Mouse (Mus musculus) cerebellum, postnatal 25 days (tissue): Measurements from ENCODE around the gene Tada2a.

Experiments used
- DNase-seq, 2 experiments: peaks; one replicate each; pipeline ENCODE4 v3.0.0; 2021; ENCODE audit warnings: mixed read lengths in 2 of 2

Gene Tada2a

DNA sequence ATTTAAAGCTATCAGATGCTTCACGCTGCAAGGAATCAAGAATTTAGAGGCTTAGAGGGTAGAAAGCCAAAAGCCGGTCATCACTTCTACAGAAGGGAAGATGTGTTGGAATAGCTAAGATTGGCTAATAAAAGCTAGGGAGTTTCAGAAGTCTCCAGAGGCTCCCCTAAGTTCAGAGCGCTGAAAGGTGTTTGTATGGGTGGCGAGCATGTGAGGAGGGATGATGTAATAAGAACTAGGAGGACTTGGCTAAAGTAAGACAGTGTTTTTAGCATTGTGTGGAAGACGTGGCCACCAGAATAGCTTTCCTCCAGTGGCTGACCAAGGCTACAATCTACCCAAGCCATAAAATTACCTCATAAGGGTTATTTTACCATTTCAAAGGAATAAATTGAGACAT, 15.8 kb downstream of the Tada2a start:
- DNase-seq, result no peak

DNA sequence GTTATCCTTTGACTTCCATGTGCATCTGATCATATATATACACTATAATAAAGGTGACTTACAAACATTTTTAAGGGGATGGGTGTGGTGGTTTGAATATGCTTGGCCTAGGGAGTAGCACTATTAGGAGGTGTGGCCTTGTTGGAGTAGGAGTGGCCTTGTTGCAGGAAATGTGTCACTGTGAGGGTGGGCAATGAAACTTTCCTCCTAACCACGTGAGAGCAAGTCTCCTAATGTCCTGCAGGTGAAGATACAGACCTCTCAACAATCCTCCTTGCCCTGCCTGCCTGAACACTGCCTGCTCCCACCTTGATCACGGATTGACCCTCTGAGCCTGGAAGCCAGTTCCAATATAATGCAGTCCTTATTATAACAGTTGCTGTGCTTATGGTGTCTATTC, 22.3 kb downstream of the Tada2a start:
- no peak for DNase-seq

DNA sequence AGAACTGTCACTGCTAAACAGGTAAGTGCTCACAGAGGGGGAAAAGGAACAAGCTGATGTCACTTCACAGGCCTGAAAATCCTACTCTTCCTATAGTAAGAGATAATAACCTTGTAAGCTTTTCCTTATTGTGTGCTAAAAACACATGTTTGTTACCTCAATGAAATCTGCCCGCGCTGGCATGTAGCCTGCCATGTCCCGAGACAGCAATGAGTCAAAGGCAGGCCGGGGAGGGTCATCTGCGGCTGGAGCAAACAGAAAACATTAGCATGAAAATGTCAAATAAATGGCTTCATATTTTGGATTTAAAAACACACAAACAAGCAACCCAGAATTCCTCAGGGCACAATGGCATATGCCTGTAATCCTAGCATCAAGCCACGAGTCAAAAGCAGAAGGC, 25.4 kb downstream of the Tada2a start:
- DNase-seq, result no peak

DNA sequence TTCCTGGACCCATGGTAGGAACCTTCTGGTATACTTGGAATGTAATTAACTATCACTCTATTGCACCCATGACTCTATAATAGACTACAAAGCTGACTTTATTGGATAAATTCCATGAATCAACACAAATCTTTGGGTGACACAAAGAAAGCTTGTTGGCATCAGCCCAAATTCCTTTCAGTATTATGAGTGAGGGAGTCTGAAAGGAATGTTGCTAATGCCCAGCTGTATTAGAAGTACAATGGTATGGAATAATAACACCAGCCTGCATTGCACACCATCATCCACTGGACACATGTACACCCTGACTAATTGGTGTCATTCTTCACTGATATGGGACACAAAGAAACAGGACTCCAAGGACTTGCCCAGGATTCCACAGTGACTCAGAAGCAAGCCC, 28.2 kb downstream of the Tada2a start:
- DNase-seq, result no peak

DNA sequence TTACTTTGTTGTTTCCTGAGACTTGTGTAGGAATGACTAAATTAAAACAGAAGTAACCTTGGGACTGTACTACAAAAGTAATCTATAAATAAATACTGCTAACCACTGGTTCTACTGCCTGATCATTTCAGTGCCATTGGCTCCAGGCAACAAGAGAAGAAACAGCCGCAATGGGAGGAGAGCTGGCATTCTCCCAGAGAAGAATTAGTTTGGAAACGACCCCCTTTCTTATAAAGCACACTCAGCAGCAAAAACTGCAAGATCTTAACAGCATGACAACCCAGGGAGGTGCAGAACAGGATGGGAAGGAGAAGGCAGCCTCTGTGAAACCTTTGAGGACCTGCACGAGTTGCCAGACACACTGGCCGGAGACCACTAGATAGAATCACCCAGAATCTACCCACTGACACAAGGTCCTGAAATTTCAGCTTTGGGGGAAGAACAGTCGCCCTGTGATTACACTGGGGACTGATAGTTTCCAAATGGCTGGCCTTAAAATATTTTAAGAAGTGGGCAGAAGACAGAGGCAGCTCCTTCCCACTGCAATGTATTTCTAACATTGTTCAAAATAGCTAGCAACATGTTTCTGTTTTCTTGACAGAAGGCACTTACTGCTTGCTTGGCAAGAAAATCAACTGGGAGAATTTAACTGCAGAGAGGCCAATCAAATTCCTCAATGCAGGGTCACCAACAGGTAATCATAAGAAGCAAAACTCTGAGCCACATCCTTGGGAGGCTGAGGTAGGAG, 32.0 kb downstream of the Tada2a start:
- no peak for DNase-seq

DNA sequence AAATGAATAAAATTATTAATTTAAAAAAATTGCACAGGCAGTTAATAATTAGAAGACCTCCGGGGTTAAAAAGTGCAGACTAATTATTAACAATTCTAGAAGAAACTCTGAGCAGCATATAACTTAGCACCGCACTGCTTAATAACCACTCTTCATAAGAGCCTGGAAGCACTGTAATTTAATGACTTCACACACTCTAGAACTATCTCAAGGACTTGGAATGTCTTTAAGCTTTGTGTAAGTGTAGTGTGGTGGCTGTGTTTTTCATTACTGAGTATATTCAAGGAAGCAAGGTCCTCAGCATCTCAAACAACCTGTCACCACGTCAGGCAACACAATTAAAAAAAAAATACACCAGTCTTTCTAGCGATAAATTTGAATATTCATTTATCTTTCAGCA, 34.3 kb downstream of the Tada2a start:
- no peak for DNase-seq

DNA sequence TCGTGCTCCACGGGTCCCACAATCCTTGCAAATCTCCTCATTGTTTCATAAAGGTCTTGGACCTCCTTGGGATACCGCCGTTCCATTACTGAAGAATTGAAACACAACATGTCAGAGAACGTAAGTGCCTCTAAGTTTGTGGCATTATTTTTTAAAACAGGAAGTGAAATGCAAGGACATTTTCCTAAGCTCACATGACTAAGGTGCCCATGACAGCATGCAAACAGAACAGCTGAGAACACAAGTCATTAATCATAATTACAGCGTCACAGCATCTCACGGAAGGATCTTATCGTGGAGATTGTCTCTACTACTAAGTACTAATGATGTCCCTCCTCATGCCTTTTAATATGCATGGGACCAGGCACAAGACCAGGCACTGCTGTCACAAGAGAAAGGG, 38.8 kb downstream of the Tada2a start:
- no peak for DNase-seq

DNA sequence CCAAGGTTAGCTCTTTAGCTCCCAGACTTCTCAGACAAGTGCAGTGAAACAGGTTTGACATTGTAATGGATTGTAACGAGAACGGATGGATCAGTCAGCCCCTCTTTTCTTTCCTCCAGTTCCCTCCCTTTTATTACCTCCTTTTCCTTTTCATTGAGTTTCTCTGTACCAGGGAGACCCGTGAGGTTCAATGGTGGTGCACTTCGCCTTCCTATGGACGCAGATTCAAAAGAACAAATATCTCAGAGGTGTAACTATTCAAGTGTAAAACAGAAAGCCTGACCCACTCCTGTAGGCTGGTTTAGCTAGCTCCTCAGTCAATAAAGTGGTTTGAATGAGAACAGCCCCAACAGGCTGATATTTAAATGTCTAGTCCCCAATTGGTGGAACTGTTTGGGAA, 47.5 kb downstream of the Tada2a start:
- DNase-seq, result no peak

DNA sequence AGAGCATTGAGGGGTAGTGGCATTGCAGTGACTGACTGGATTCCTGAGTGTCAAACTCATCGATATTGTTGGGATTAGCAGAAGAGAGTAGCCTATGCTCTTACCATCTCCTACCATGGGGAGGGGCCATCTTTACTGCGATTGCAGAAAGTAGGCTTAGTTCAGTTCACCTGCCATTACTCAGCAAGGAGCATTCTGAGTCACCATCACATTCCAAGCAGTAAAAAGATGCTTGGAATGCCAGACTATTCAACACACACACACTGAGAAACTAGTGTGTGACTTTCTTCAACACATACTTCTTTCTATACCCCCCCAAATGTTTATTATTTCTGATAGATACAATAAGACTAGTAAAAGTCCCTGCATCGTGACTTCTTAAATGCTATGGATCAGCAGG, 49.1 kb downstream of the Tada2a start:
- no peak for DNase-seq

DNA sequence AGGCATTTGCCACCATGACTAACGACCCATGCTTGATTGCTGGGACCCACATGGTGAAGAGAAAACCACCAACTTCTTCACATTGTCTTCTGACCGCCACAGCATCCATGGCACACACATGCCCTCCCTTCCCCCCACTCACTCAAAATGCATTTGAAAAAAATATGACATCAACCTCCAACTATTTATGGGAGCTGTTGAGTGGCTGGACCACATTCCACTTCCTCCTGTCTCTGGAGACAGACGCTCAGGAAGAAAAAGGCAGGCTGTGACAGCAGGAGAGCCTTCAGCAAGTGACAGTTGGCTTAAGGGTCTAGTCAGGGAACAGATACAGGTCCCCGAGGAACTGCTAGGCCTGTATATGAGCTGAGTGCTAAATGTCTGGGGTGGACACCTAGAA, 49.5 kb downstream of the Tada2a start:
- no peak for DNase-seq

DNA sequence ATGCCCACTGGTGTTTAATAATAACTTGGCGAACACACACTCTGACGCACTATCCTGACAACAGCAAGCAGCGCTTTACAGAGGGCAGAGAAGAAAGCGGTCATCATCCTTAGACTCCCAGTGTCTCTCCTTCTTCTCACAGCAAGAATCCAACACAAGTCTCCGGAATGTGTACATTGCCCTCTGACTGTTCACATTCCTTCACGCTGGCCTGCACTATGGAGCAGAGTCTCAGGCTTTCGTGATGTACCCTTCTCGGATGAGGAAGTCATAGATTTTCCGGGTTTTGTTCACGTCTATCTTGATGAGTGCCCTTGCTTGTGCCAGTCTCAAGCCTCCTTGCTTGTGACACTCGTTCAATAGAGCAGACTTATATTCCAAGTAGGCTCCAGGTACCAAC, 50.0 kb downstream of the Tada2a start:
- DNase-seq, result no peak

DNA sequence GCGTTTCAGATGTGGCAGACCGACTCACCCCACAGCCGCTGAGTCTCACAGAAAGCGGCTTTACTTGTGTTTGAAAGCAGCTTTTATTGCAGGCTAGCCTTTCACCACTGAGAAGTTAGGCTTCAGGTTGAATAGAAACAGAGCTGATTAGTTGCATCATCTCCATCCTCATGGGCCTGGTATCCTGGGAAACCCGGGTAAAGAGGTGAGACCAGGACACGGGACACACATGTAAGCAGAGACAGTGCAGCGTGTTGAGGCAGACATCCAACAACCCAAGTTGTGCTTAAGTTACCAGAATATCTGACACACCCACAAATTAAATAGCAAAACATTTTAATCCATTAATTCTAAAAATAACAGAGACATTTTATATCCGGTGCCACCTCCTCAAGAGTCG, 50.8 kb downstream of the Tada2a start:
- no peak for DNase-seq

DNA sequence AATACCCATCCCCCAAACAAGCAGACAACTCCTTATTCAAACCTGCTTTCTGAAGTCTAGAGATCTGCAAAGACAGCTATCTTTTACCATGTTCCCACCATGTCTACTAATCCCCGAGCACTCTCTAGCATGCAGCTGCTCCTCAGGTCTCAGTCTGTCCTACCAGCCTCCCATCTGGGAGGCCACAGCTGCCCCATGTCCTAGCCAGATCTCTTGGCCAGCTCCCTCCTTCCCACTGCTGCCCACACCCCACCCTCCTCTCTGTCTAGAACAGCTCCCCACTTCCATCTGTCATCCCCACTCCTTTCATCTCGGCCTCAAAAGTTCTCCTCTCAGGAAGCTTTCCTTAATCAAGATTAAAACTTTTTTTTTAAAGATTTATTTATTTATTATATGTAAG, 52.4 kb downstream of the Tada2a start:
- no peak for DNase-seq

DNA sequence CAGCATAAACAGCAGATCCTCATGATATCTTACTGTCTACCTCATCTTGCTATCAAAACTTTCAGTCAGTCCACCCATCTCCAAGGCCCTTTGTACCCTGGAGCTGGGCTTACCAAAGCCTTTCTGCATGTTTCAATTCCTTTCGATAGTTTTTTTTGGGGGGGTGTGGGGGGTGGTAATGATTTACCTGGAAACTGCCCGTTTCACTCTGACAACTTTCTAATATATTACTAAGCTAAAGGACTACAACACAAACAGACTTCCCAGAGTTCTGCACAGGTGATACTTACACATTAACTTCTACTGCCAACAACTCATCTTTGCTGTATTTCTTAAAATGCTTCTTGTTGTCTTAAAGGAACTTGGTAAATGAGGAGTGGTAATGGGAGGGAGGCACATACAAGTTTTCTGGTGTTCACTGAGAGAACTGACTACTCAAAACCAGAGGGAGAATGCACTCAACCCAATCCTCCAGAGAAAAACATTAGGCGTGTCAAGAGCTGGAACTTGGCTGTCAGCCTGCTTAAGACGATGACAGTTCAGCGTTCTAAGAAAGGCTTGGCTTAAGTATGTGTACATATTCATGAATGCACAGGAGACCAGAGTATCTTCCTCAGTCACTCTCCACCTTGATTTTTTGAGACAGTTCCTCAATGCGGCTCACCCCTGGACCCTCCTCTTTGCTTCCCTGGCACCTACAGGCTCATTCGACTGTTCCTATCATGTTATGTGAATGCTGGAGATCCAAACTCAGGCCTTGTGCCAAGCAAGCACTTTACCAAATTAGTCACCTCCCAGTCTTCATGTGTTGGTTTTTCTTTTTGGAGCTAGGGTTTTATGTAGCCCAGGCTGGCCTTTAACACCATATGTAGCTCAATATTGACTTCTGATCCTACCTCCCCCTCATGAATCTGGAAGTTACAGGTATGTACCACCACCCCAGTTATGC, 55.3 kb downstream of the Tada2a start:
- no peak for DNase-seq

DNA sequence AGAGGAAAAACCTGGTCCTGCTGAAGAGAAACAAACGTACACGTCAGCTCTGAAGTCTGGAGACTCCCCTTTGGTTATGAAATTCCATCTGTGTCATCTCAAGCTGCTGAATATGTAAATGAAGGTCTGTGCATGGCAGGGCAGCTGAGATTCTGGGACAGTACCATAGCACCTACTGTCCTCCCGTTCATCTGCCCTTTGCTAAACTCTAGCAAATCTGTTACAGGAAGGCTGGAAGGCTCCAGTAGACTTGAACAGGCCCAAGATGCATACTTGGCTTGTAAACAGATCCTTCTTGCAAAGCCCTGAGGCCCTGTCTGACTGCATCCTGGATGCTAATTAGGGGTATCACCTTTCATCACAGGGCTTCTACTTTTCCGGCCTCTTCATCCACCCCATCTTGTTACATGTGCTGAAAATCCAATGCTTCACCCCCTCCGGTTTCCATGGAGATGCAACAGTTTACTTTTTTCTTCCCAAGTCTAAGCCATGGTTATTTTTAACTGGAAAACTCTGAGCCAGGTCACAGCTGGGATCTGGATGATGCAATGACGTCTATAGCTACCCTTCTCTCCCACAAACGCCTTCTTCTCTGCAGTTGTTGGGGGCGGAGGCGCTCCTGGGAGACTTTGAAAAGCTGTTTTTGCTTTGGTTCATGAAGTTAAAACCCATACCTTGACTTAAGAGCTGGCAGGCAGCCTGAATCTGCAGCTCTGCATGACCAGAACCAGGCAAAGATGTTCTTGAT, 56.3 kb downstream of the Tada2a start:
- DNase-seq, result no peak

DNA sequence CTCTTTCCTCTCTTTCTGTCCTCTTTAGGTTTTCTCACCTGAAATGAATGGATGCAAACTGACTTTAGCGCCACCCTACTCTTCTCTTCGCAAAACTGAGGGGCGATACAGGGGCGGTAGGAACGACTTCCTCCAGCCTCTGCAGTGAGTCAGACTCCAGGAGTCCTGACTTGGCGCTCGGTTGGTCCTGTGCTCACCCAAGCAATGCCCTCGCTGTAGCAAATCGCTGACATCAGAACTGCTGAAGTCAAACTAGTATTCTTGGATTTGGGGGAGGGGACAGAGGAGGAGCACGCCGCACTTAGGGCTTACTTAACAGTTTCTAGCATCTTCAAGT, 60.4 kb downstream of the Tada2a start, which contains the start of gene Dusp14:
Gene Dusp14, minus strand, starts transcription at position 228 of the 337 bp plus-strand sequence.
- no peak for DNase-seq

DNA sequence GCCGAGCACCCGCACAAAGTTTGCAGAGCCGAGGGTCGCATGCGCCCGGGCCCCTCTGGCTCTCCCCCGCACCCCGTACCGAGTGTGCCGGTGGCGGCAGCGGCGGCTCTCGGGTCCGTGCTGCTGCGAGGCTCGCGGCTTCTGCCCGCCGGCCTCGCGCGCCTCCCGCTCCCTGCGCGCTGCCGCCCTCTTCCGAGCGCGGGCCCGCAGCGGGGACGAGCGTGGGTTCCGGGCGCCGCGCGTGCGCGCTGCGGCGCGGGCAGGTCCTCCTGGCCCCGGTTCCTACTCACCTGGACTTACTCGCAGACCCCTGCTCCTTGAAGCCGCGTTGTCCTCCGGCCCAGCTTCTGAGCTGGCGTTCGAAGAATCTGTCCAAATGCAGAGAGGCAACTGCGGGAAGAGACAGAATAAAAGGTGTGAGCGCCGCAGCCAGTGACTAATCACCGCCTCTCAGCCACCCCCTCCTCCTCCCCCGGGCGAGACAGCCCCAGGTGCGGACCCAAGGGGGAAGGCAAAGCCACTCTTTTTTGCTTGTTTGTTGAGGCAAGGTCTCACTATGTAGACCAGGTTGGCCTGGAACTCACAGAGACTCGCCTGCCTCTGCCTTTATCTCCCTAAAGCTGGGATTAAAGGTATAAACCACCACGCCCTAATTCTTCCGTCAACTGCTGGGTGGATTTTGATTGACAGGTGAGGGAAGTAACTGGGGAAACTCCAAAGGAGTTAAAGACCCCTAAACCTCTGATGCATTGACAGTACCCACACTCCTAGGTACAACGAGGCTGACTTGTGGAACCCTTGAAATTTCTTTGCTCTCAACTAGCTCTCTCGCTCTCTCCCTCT, 61.0 kb downstream of the Tada2a start:
- DNase-seq, result peak; percentile 84 to 88

DNA sequence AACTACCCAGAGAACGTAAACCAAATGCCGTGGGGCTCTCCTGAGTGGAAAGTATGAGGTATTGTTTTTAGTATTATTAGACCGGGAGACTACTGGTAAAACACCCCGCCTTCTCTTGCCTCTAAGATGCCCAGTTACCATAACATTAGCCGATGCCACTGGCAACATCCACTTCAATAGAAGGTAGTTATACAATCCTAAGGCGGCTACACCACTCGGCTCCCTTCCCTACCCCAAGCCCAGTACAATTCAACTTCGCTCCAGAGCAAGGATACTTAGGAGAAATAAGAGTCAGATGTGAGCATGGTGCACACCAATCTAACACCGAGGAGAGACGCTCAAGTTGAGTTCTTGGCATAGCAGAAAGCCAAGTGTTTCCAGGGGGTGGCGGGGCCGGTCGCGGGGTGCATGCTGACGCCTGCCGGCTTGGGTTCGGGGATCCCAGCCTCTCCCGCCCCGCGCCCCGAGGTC, 61.6 kb downstream of the Tada2a start:
- DNase-seq, result no peak

DNA sequence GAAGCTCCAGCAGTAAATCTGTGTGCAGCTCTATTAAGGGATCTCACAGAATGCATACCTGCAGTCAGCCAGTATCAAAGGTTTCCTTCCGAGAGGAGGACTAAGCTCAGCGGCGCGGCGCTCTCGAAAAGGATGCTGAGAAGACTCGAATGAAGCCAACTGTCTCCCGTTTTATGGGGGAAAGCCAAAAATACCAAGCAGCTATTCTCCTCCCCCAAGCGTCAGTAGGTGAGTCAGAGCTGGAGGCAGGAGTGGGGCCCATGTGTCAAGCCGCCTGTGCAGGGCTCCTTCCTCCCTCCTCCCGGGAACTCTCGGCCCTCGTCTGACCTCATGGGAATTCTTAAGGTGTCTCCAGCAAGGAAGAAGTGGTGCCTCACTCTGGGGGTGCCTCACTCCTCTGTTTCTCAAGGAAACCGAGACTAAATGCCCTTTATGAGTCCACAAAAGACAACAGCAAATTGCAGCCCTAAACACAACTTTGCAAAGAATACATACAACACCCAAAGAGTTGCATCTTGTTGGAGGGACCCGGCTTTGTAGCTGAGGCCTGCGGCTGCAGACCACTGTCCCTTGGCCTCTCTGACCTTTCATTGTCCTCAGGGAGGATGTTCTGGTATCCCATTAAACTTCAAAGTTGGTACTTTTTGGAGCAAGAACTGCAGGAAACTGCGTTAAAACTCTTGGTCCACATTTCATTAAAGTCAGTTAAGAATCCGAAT, 62.3 kb downstream of the Tada2a start:
- DNase-seq, result peak; percentile 81 to 86

DNA sequence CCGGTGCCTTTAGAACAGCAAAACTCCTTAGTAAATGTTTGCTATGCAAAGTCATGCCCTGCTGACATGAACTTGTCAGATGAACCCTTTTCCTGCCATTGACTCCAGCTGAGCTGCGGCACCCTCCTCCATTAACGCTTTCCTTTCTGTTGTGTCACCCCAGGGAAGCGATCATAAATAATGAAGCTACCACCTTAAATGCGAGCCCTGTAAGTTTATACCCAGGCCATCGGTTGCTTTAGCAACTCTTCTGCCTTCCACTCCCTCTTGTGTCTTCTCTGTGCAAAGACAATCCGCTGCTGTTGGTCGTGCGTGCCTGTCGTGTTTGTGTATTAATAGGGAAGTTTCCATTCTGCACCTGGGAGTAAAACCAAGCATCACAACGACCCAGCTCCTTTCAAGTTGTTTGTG, 63.3 kb downstream of the Tada2a start:
- peak; percentile 51 to 67 for DNase-seq

DNA sequence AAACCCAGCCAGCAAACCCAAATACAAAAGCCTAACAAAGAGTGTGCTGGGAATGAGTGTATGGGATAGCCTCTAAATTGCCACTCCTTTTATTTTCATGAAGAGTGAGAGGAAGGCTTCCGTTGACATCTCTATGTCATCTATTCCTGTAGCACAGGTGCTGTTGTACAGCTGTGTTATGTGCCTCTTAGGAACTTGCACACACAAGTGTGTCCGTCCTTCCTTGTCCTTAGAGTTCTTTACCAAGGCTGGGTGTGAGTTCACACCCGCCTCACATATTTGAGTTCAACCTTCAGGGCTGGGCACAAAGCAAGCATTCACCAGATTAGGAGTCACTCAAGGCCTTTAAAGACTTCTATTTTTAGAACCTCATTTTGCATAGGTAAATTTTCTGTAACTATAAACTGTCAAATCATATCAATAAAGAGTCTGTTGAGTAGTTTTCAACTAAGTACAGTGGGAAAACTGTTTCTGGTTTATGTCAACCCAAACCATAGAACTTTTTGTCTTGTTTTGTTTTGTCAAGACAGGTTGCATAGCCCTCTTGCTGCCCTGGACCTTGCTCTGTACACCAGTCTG, 65.7 kb downstream of the Tada2a start:
- DNase-seq, result no peak
